Mouse (Mus musculus) forebrain, embryonic 12.5 days (tissue): ENCODE data around the gene Snx29. TPM values are rescaled to one million over a fixed set of nuclear protein-coding genes. Genes with fewer than 3 reads are reported as not detected.

Source experiments
- ATAC-seq: fragments of 200-750 bp; cut with Nextera tagmentation; 2 replicates; pipeline ENCODE4 v1.8.0; 2017; ENCODE audit warnings: moderate TSS enrichment; ENCODE audit not compliant: low FRiP score
- H3K27ac ChIP-seq: fragments of 300-500 bp; sonication (generic); 2 replicates; pipeline ENCODE4 v1.5.1; 2016; ENCODE audit warnings: mild to moderate bottlenecking
- H3K27me3 ChIP-seq: fragments of 300-500 bp; sonication (generic); 2 replicates; pipeline ENCODE4 v1.6.1; 2016; ENCODE audit warnings: mild to moderate bottlenecking
- H3K36me3 ChIP-seq: fragments of 300-500 bp; sonication (generic); replicated peaks from 2 replicates; pipeline ENCODE4 v1.6.1; 2016; ENCODE audit warnings: mild to moderate bottlenecking
- H3K4me1 ChIP-seq: fragments of 300-500 bp; sonication (generic); 2 replicates; pipeline ENCODE4 v1.6.1; 2016
- H3K4me2 ChIP-seq: fragments of 300-500 bp; sonication (generic); 2 replicates; pipeline ENCODE4 v1.6.1; 2016; ENCODE audit warnings: mild to moderate bottlenecking, moderate library complexity
- H3K4me3 ChIP-seq: fragments of 300-500 bp; sonication (generic); replicated peaks from 2 replicates; pipeline ENCODE4 v1.5.1; 2016; ENCODE audit warnings: mild to moderate bottlenecking
- H3K9ac ChIP-seq: fragments of 300-500 bp; sonication (generic); 2 replicates; pipeline ENCODE4 v1.6.1; 2016; ENCODE audit warnings: mild to moderate bottlenecking
- H3K9me3 ChIP-seq: fragments of 300-500 bp; sonication (generic); 2 replicates; pipeline ENCODE4 v1.6.1; 2016
- WGBS: fragments of 180-500 bp; shearing (Covaris S2); methylation state at CpG from one replicate; pipeline ENCODE4 v1.1.7; 2016; 5-methylcytosine and 5-hydroxymethylcytosine counted together
- polyA plus RNA-seq: library from polyadenylated mRNA; unstranded; fragments of >200 nt; fragmentation: Nextera tagmentation; extraction: Ambion mirVana; gene quantifications from 2 replicates; pipeline ENCODE4 v1.2.1, GENCODE M21; 2016

The Snx29 gene
- polyA plus RNA-seq, 1 experiment from 2014 or later, result 16.4 TPM

DNA sequence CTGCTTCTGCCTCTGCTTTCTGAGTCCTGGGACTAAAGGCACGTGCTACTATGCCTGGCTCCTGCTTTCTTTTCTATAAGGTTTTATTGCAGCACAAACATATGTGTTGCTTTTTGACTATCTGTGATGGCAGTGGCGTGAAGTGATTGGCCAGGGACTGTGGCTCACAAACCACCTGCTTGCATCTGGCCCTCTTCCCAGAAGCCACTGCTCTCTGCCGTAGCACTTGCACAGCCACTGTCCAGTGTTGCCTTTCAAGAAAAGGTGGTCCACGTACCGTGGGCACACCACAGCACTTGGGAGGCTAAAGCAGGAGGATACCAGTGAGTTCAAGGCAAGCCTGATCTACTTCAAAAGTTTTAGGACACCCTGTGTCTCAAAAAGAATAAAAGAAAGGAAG is 154.9 kb downstream of the Snx29 start:
- WGBS, result 89% methylated on average over 5 of the region's 5 CpGs
- Histone ChIP-seq H3K36me3 (no peaks in the 10 kb centered on the region), H3K9me3 (no peaks in the 10 kb centered on the region), H3K4me2 (no peak overlapping the region), H3K4me3 (no peak overlapping the region), H3K9ac (no peak overlapping the region), H3K4me1 (no peaks in the 10 kb centered on the region), H3K27me3 (no peaks in the 10 kb centered on the region), H3K27ac (no peak overlapping the region)
- ATAC-seq, result no peak

- H3K9ac ChIP-seq, result no peak overlapping the region
- no peak overlapping the region for H3K4me2 ChIP-seq
- H3K4me1 ChIP-seq, result no peaks in the 10 kb centered on the region
- no peaks in the 10 kb centered on the region for H3K36me3 ChIP-seq
- WGBS, result 85% methylated on average over 4 of the region's 4 CpGs
- H3K27ac ChIP-seq, result no peak overlapping the region
- H3K9me3 ChIP-seq, result no peaks in the 10 kb centered on the region
- no peak for ATAC-seq
- H3K4me3 ChIP-seq, result no peak overlapping the region
- H3K27me3 ChIP-seq, result no peaks in the 10 kb centered on the region
Observed at GRCm38 (mm10) chr16:11479605-11480004, 156.9 kb downstream of the Snx29 start.

- Histone ChIP-seq H3K27me3 (no peaks in the 10 kb centered on the region), H3K4me3 (no peak overlapping the region), H3K36me3 (no peaks in the 10 kb centered on the region), H3K9me3 (no peaks in the 10 kb centered on the region), H3K4me2 (no peak overlapping the region), H3K27ac (no peak overlapping the region), H3K4me1 (no peaks in the 10 kb centered on the region), H3K9ac (no peak overlapping the region)
- no peak for ATAC-seq
- 96% methylated on average over 2 of the region's 2 CpGs for WGBS
Observed at GRCm38 (mm10) chr16:11482189-11482588, 159.5 kb downstream of the Snx29 start.

GRCm38 (mm10) chr16:11494895-11495294 is 172.2 kb downstream of the Snx29 start:
- Histone ChIP-seq H3K27me3 (no peaks in the 10 kb centered on the region), H3K36me3 (no peaks in the 10 kb centered on the region; the same call in 1 of the 2 replicates), H3K4me3 (no peak overlapping the region), H3K4me1 (peaks cover 12% of the 10 kb centered on the region; the same call in 1 of the 2 replicates), H3K9ac (no peak overlapping the region), H3K27ac (no peak overlapping the region), H3K4me2 (no peak overlapping the region), H3K9me3 (no peaks in the 10 kb centered on the region)
- WGBS, result 87% methylated on average over 7 of the region's 7 CpGs
- ATAC-seq, result no peak

GRCm38 (mm10) chr16:11495923-11496616 is 173.4 kb downstream of the Snx29 start:
- Histone ChIP-seq H3K9ac (no peak overlapping the region), H3K36me3 (no peaks in the 10 kb centered on the region; the same call in 1 of the 2 replicates)

GRCm38 (mm10) chr16:11496721-11497120 is 174.0 kb downstream of the Snx29 start:
- Histone ChIP-seq H3K4me2 (no peak overlapping the region), H3K9me3 (no peaks in the 10 kb centered on the region), H3K36me3 (no peaks in the 10 kb centered on the region; the same call in 1 of the 2 replicates), H3K4me1 (peaks cover 12% of the 10 kb centered on the region; the same call in 1 of the 2 replicates), H3K4me3 (no peak overlapping the region), H3K27me3 (no peaks in the 10 kb centered on the region), H3K9ac (no peak overlapping the region), H3K27ac (no peak overlapping the region)
- WGBS, result 41% methylated on average over 3 of the region's 3 CpGs
- no peak for ATAC-seq

More at GRCm38 (mm10) chr16:11495923-11496616, 173.4 kb downstream of the Snx29 start:
- Histone ChIP-seq H3K27ac (no peak overlapping the region), H3K9me3 (no peaks in the 10 kb centered on the region), H3K4me3 (no peak overlapping the region), H3K4me1 (peaks cover 12% of the 10 kb centered on the region; the same call in 1 of the 2 replicates), H3K4me2 (no peak overlapping the region), H3K27me3 (no peaks in the 10 kb centered on the region)
- no peak for ATAC-seq
- 77% methylated on average over 10 of the region's 10 CpGs for WGBS

DNA sequence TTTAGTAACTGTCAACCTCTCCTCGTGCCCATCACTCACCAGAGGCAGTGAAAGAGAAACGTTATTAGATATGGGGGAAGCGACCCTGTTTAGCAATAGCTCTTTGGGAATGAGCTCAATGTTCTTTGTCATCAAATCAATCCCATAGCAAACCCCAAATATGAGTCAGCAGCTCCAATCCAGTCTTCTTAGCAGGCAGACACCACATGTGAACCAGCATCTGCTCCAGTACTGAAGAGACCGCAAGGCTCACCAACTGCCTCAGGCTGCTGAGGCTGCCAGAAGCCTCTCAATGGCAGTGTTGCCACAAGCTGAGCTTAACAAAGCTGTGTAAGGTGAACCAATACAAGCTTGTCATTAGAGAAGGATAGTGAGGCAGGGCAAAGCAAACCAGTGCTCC is 177.4 kb downstream of the Snx29 start:
- Histone ChIP-seq H3K4me2 (no peak overlapping the region), H3K27me3 (no peaks in the 10 kb centered on the region)
- WGBS, result 91% methylated on average over 4 of the region's 4 CpGs

DNA sequence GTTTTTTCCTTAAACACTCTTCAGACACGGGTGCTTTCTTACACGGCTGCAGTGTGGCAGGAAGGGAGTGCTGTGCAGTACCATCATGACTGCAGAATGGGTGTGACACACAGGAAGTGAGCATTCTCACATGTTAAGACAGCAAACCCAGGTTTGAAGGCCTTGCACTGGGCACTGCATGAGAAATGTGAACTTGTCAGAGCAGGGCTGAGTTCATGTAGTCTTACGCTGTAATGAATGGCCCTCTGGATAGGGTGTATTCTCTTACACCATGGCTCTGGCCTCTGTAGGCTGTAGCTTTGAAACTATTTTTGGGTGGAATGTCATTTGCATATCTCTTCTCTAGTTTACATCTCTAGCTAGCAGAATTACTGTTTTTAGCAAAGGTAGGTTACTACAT is 178.4 kb downstream of the Snx29 start:
- Histone ChIP-seq H3K27me3 (no peaks in the 10 kb centered on the region), H3K9ac (no peak overlapping the region), H3K4me2 (no peak overlapping the region), H3K9me3 (no peaks in the 10 kb centered on the region), H3K4me3 (no peak overlapping the region), H3K27ac (no peak overlapping the region), H3K4me1 (peaks cover 14% of the 10 kb centered on the region), H3K36me3 (no peaks in the 10 kb centered on the region)
- WGBS, result 84% methylated on average over 3 of the region's 3 CpGs
- ATAC-seq, result no peak

More for the DNA sequence above, 177.4 kb downstream of the Snx29 start:
- H3K27ac ChIP-seq, result no peak overlapping the region
- H3K4me3 ChIP-seq, result no peak overlapping the region
- no peak overlapping the region for H3K9ac ChIP-seq
- peaks cover 9% of the 10 kb centered on the region; the same call in 1 of the 2 replicates for H3K4me1 ChIP-seq
- no peak for ATAC-seq
- H3K9me3 ChIP-seq, result no peaks in the 10 kb centered on the region
- H3K36me3 ChIP-seq, result no peaks in the 10 kb centered on the region; the same call in 1 of the 2 replicates

DNA sequence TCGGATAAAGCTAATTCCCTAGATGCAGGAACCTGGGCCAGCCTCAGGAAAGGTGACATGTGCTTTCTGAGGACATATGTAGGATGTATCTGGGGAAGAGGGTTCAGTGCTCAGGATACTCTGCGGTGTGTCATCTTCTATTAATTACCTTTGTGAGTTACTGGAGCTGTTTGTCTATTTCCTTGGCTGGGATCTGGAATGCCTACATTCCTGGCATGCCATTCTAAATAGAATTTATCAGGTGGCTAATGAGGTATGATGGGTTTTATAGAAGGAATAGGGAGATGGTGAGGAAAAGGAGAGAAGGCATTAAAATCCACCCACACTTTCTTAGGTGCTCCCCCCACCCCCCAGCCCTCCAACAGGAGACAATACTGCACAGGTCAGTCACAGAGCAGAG is 178.9 kb downstream of the Snx29 start:
- no peak for ATAC-seq
- H3K4me2 ChIP-seq, result no peak overlapping the region
- 83% methylated on average over 2 of the region's 2 CpGs for WGBS

DNA sequence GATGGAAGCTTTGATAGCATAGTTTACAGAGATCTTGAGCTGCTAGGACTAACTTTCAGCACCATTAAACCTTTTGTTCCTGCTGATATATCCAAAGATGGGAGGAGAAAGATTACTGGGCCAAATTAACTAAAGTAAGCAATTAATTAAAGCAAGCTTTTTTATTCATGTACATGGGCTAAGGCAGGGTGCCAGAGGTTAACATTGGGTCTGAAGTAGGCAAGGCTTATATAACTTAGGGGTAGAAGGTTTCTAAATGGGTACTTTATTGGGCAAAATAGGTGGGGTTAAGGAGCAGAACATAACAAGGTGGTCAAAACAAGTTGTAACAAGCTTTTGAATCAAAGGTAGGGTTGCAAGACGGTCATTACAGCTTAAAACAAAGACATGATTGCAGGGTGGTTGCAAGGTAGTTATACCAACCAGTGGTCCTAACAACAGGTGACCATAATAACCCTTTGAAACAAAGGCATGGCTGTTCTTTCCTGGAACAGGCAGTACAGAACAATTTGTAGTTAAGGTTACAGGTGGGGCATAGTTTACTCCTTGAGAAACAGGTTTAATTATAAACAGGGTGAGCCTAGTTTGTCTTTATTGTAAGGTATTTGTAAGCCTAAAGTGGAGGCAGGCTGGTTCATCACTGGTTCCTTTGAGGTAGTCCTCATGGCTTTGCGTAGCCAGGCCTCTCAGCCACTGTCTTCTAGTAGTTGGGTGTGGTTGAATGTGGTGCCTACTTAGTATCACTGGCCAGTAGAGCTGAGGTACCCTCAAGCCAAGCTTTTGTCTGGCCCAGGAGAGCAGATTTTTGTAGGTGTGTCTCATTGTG is 182.2 kb downstream of the Snx29 start:
- no peaks in the 10 kb centered on the region for H3K27me3 ChIP-seq
- WGBS, result 74% methylated on average over 2 of the region's 2 CpGs

More for the DNA sequence above, 178.9 kb downstream of the Snx29 start:
- H3K9me3 ChIP-seq, result no peaks in the 10 kb centered on the region
- peaks cover 14% of the 10 kb centered on the region for H3K4me1 ChIP-seq
- H3K9ac ChIP-seq, result no peak overlapping the region
- H3K27ac ChIP-seq, result no peak overlapping the region
- H3K36me3 ChIP-seq, result no peaks in the 10 kb centered on the region
- H3K27me3 ChIP-seq, result no peaks in the 10 kb centered on the region
- H3K4me3 ChIP-seq, result no peak overlapping the region

DNA sequence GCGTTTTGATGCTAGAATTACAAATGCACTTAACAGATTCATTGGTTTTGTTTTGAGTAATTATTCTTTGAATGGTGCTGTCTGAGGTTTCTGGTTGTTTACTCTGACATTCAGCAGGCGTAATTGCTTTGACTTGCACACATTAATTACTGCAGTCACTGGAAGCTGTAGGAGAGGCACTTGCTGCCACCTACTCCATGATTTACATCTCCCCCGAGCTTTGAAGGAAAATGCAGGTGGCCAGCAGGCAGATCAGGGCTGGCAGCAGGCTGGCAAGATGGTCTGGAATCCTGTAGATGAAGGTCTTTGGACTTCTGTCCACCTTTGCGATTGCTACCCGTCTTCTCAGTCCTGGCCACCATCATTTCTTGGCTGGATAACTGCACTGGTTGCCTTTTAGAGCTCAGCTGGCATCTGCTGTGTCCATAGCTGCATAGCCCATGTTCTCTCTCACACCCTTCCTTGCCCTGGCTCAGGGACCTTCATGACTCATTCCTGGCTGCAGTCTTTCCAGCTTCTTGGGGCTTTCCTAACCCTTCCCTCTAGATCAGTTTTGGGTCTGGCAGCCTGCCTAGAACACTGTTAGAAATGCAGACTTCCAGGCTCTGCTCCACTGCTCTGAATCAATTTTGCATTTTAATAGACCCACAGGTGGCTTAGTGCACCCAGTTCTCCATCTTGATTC is 182.9 kb downstream of the Snx29 start:
- Histone ChIP-seq H3K9me3 (no peaks in the 10 kb centered on the region), H3K27me3 (no peaks in the 10 kb centered on the region), H3K4me3 (no peak overlapping the region), H3K4me1 (peaks cover 5% of the 10 kb centered on the region; the same call in 1 of the 2 replicates), H3K4me2 (no peak overlapping the region), H3K9ac (no peak overlapping the region), H3K36me3 (no peaks in the 10 kb centered on the region), H3K27ac (no peak overlapping the region)
- no peak for ATAC-seq
- WGBS, result 76% methylated on average over 5 of the region's 5 CpGs

More for the DNA sequence above, 182.2 kb downstream of the Snx29 start:
- H3K9me3 ChIP-seq, result no peaks in the 10 kb centered on the region
- no peak overlapping the region for H3K9ac ChIP-seq
- no peak for ATAC-seq
- no peak overlapping the region for H3K4me3 ChIP-seq
- H3K27ac ChIP-seq, result no peak overlapping the region
- no peak overlapping the region for H3K4me2 ChIP-seq
- H3K36me3 ChIP-seq, result no peaks in the 10 kb centered on the region
- H3K4me1 ChIP-seq, result peaks cover 5% of the 10 kb centered on the region; the same call in 1 of the 2 replicates

DNA sequence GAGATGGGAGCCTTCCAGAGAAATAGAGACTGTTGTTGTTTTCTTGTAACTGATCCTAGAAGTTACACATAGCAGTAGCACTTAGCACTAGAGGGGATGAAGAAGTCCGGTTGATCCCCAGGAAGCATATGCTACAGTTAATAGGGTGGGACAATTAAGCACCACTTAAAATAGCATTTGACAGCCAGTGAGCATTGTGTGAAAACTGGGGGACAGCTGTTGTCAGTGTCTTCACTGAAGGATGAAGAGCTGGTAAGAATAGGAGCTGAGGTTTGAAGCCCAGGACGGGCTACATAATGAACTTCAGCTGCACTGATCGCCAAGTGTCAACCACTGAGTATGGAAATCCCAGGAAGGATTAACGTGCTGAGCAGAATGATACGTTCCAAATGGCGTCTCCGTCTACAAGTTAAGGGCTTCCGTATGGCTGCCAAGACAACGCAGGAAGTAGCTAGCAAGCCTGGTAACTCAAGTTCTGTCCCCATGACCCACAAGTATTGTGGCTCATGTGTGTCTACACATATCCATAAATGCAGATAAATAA is 184.6 kb downstream of the Snx29 start:
- Histone ChIP-seq H3K9me3 (no peaks in the 10 kb centered on the region), H3K27ac (no peak overlapping the region), H3K4me3 (no peak overlapping the region), H3K27me3 (no peaks in the 10 kb centered on the region), H3K4me2 (no peak overlapping the region), H3K36me3 (no peaks in the 10 kb centered on the region), H3K9ac (no peak overlapping the region), H3K4me1 (peaks cover 5% of the 10 kb centered on the region; the same call in 1 of the 2 replicates)
- ATAC-seq, result no peak
- 85% methylated on average over 9 of the region's 9 CpGs for WGBS
